Mouse (Mus musculus): Measurements from ENCODE around the gene Bmpr1b. TPM values are rescaled to one million over a fixed set of nuclear protein-coding genes. Genes with fewer than 3 reads are reported as not detected.

Bmpr1b gene
- polyA plus RNA-seq, 1 experiment from 2014 or later: 12.1 TPM

- Histone ChIP-seq H3K4me2 (replicated peaks) (no peak overlapping the region), H3K9me3 (no peaks in the 10 kb centered on the region), H3K27ac (no peak overlapping the region), H3K4me1 (peaks cover 24% of the 10 kb centered on the region), H3K27me3 (0 out of 2 replicates have a peak, but pooled peaks cover 8% of the 10 kb centered on the region), H3K9ac (no peak overlapping the region), H3K36me3 (no peaks in the 10 kb centered on the region), H3K4me3 (no peak overlapping the region)
- ATAC-seq (ENCODE audit: insufficient number of reproducible peaks, insufficient read depth, low FRiP score, low TSS enrichment): no peak
- 75% methylated on average over 3 of the region's 3 CpGs for WGBS
Observed at GRCm38 (mm10) chr3:141932956-141933355, 236.3 kb downstream of the Bmpr1b start.

GRCm38 (mm10) chr3:141931372-141932092, 237.7 kb downstream of the Bmpr1b start:
- Histone ChIP-seq H3K4me2 (replicated peaks) (peak overlapping the region; percentile 42), H3K27me3 (peaks cover 8% of the 10 kb centered on the region; the same call in 1 of the 2 replicates), H3K4me1 (peaks cover 25% of the 10 kb centered on the region), H3K9ac (no peak overlapping the region), H3K9me3 (no peaks in the 10 kb centered on the region), H3K4me3 (no peak overlapping the region), H3K36me3 (no peaks in the 10 kb centered on the region), H3K27ac (0 out of 2 replicates have a peak overlapping the region, but pooled peaks have one; percentile 60)
- 6% methylated on average over 10 of the region's 10 CpGs for WGBS
- peak; percentile 47; the same call in 1 of the 2 replicates for ATAC-seq (ENCODE audit: insufficient number of reproducible peaks, insufficient read depth, low FRiP score, low TSS enrichment)

- H3K27me3 ChIP-seq: peaks cover 5% of the 10 kb centered on the region; the same call in 1 of the 2 replicates
Observed at GRCm38 (mm10) chr3:141923442-141923841, 245.8 kb downstream of the Bmpr1b start.

GRCm38 (mm10) chr3:141921161-141921560, 248.1 kb downstream of the Bmpr1b start:
- ATAC-seq (ENCODE audit: insufficient number of reproducible peaks, insufficient read depth, low FRiP score, low TSS enrichment): no peak
- Histone ChIP-seq H3K4me1 (peaks cover 28% of the 10 kb centered on the region), H3K4me2 (replicated peaks) (no peak overlapping the region), H3K27me3 (peaks cover 5% of the 10 kb centered on the region; the same call in 1 of the 2 replicates), H3K9ac (no peak overlapping the region), H3K9me3 (no peaks in the 10 kb centered on the region), H3K27ac (no peak overlapping the region), H3K36me3 (no peaks in the 10 kb centered on the region), H3K4me3 (no peak overlapping the region)
- WGBS: 8% methylated on average over 4 of the region's 4 CpGs

More at GRCm38 (mm10) chr3:141923442-141923841, 245.8 kb downstream of the Bmpr1b start:
- Histone ChIP-seq H3K9me3 (no peaks in the 10 kb centered on the region), H3K27ac (no peak overlapping the region), H3K4me1 (peaks cover 33% of the 10 kb centered on the region), H3K36me3 (no peaks in the 10 kb centered on the region), H3K9ac (no peak overlapping the region), H3K4me2 (replicated peaks) (no peak overlapping the region), H3K4me3 (no peak overlapping the region)
- ATAC-seq (ENCODE audit: insufficient number of reproducible peaks, insufficient read depth, low FRiP score, low TSS enrichment): no peak
- 20% methylated on average over 1 of the region's 1 CpGs for WGBS

GRCm38 (mm10) chr3:141919661-141920060, 249.6 kb downstream of the Bmpr1b start:
- WGBS: 10% methylated on average over 3 of the region's 3 CpGs
- ATAC-seq (ENCODE audit: insufficient number of reproducible peaks, insufficient read depth, low FRiP score, low TSS enrichment): no peak
- H3K27ac ChIP-seq: 0 out of 2 replicates have a peak overlapping the region, but pooled peaks have one; percentile 24
- no peaks in the 10 kb centered on the region for H3K9me3 ChIP-seq
- 0 out of 2 replicates have a peak, but pooled peaks cover under 1% of the 10 kb centered on the region for H3K27me3 ChIP-seq
- H3K9ac ChIP-seq: no peak overlapping the region
- H3K4me3 ChIP-seq: no peak overlapping the region
- no peak overlapping the region for H3K4me2 ChIP-seq (replicated peaks)
- H3K4me1 ChIP-seq: peaks cover 28% of the 10 kb centered on the region
- H3K36me3 ChIP-seq: no peaks in the 10 kb centered on the region

- Histone ChIP-seq H3K27ac (no peak overlapping the region), H3K4me3 (no peak overlapping the region), H3K4me1 (peaks cover 24% of the 10 kb centered on the region), H3K27me3 (0 out of 2 replicates have a peak, but pooled peaks cover 3% of the 10 kb centered on the region), H3K9ac (no peak overlapping the region), H3K9me3 (no peaks in the 10 kb centered on the region), H3K36me3 (no peaks in the 10 kb centered on the region), H3K4me2 (replicated peaks) (no peak overlapping the region)
- 65% methylated on average over 4 of the region's 4 CpGs for WGBS
- ATAC-seq (ENCODE audit: insufficient number of reproducible peaks, insufficient read depth, low FRiP score, low TSS enrichment): no peak
Observed at GRCm38 (mm10) chr3:141917166-141917565, 252.1 kb downstream of the Bmpr1b start.

- H3K9ac ChIP-seq: no peak overlapping the region
- peaks cover 17% of the 10 kb centered on the region for H3K4me1 ChIP-seq
- H3K27ac ChIP-seq: no peak overlapping the region
- ATAC-seq (ENCODE audit: insufficient number of reproducible peaks, insufficient read depth, low FRiP score, low TSS enrichment): no peak
- H3K4me2 ChIP-seq (replicated peaks): no peak overlapping the region
- WGBS: 51% methylated on average over 3 of the region's 3 CpGs
- H3K4me3 ChIP-seq: no peak overlapping the region
- H3K36me3 ChIP-seq: no peaks in the 10 kb centered on the region
- 0 out of 2 replicates have a peak, but pooled peaks cover 3% of the 10 kb centered on the region for H3K27me3 ChIP-seq
- no peaks in the 10 kb centered on the region for H3K9me3 ChIP-seq
Observed at GRCm38 (mm10) chr3:141915995-141916394, 253.2 kb downstream of the Bmpr1b start.

GRCm38 (mm10) chr3:141914588-141914987, 254.6 kb downstream of the Bmpr1b start:
- Histone ChIP-seq H3K36me3 (no peaks in the 10 kb centered on the region), H3K4me2 (replicated peaks) (no peak overlapping the region), H3K27ac (no peak overlapping the region), H3K4me1 (peaks cover 6% of the 10 kb centered on the region), H3K9ac (no peak overlapping the region), H3K4me3 (no peak overlapping the region), H3K27me3 (0 out of 2 replicates have a peak, but pooled peaks cover 3% of the 10 kb centered on the region), H3K9me3 (no peaks in the 10 kb centered on the region)
- 88% methylated on average over 3 of the region's 3 CpGs for WGBS
- ATAC-seq (ENCODE audit: insufficient number of reproducible peaks, insufficient read depth, low FRiP score, low TSS enrichment): no peak

- Histone ChIP-seq H3K4me3 (no peak overlapping the region), H3K4me2 (replicated peaks) (no peak overlapping the region), H3K4me1 (no peaks in the 10 kb centered on the region), H3K27me3 (no peaks in the 10 kb centered on the region), H3K9ac (no peak overlapping the region), H3K9me3 (0 out of 2 replicates have a peak, but pooled peaks cover 3% of the 10 kb centered on the region), H3K36me3 (no peaks in the 10 kb centered on the region), H3K27ac (no peak overlapping the region)
- no peak for ATAC-seq (ENCODE audit: insufficient number of reproducible peaks, insufficient read depth, low FRiP score, low TSS enrichment)
- WGBS: 94% methylated on average over 2 of the region's 2 CpGs
Observed at GRCm38 (mm10) chr3:141909136-141909535, 260.1 kb downstream of the Bmpr1b start.

- no peaks in the 10 kb centered on the region for H3K4me1 ChIP-seq
- H3K9me3 ChIP-seq: 0 out of 2 replicates have a peak, but pooled peaks cover 3% of the 10 kb centered on the region
- H3K9ac ChIP-seq: no peak overlapping the region
- no peaks in the 10 kb centered on the region for H3K36me3 ChIP-seq
- 84% methylated on average over 6 of the region's 6 CpGs for WGBS
- no peak overlapping the region for H3K27ac ChIP-seq
- ATAC-seq (ENCODE audit: insufficient number of reproducible peaks, insufficient read depth, low FRiP score, low TSS enrichment): no peak
- H3K4me2 ChIP-seq (replicated peaks): no peak overlapping the region
- no peaks in the 10 kb centered on the region for H3K27me3 ChIP-seq
- no peak overlapping the region for H3K4me3 ChIP-seq
Observed at GRCm38 (mm10) chr3:141905903-141906623, 263.2 kb downstream of the Bmpr1b start.

GRCm38 (mm10) chr3:141900361-141900760, 268.9 kb downstream of the Bmpr1b start:
- Histone ChIP-seq H3K4me1 (peaks cover 20% of the 10 kb centered on the region), H3K4me2 (replicated peaks) (no peak overlapping the region), H3K27ac (no peak overlapping the region), H3K4me3 (no peak overlapping the region), H3K27me3 (no peaks in the 10 kb centered on the region), H3K9ac (no peak overlapping the region), H3K36me3 (no peaks in the 10 kb centered on the region), H3K9me3 (no peaks in the 10 kb centered on the region)
- no peak for ATAC-seq (ENCODE audit: insufficient number of reproducible peaks, insufficient read depth, low FRiP score, low TSS enrichment)
- 87% methylated on average over 3 of the region's 3 CpGs for WGBS

All from embryonic facial prominence, embryonic 12.5 days (tissue).